Mouse (Mus musculus): ENCODE data around the gene Tex10. TPM values are rescaled to one million over a fixed set of nuclear protein-coding genes. Genes with fewer than 3 reads are reported as not detected.
"Not testable (repeated sequence)": the region's sequence is repeated elsewhere in the genome, so short reads cannot be mapped to it uniquely, and the experiment has no call there.

The Tex10 gene
- total RNA-seq, 2 experiments from 2014 or later, result 4.5 to 19.3 TPM

GRCm38 (mm10) chr4:48407350-48408039 is 65.8 kb downstream of the Tex10 start:
- ATAC-seq (replicated peaks; ENCODE audit: low FRiP score, poor library complexity, severe bottlenecking), result no peak

GRCm38 (mm10) chr4:48405724-48406491 is 67.4 kb downstream of the Tex10 start:
- not testable (repeated sequence) for ATAC-seq (replicated peaks; ENCODE audit: low FRiP score, poor library complexity, severe bottlenecking)

GRCm38 (mm10) chr4:48403066-48403640 is 70.1 kb downstream of the Tex10 start:
- no peak for ATAC-seq (replicated peaks; ENCODE audit: low FRiP score, poor library complexity, severe bottlenecking)

GRCm38 (mm10) chr4:48396949-48397348 is 76.3 kb downstream of the Tex10 start:
- ATAC-seq (replicated peaks; ENCODE audit: low FRiP score, poor library complexity, severe bottlenecking), result no peak

- no peak for ATAC-seq (replicated peaks; ENCODE audit: low FRiP score, poor library complexity, severe bottlenecking)
These were observed 90.8 kb downstream of the Tex10 start for GRCm38 (mm10) chr4:48382506-48382905.

- ATAC-seq (replicated peaks; ENCODE audit: low FRiP score, poor library complexity, severe bottlenecking), result no peak
These were observed 92.3 kb downstream of the Tex10 start for GRCm38 (mm10) chr4:48380940-48381339.

Other genes with a start within 250 kb of the Tex10 start
- gene Erp44, start 193.9 kb downstream of the Tex10 start, total RNA-seq (2015; ENCODE audit: low replicate concordance), result 22.0 and 43.6 TPM in 2 replicates
- 38.0 and 38.1 TPM in 2 replicates for gene Erp44, start 193.9 kb downstream of the Tex10 start, total RNA-seq (2017; ENCODE audit: low replicate concordance)
- gene Invs, start 193.7 kb downstream of the Tex10 start, total RNA-seq (2015; ENCODE audit: low replicate concordance), result 0.72 and 2.1 TPM in 2 replicates
- gene Invs, start 193.7 kb downstream of the Tex10 start, total RNA-seq (2017; ENCODE audit: low replicate concordance), result 0.98 and 2.7 TPM in 2 replicates
- gene Msantd3, start 66.5 kb upstream of the Tex10 start, total RNA-seq (2015; ENCODE audit: low replicate concordance), result 8.6 and 17.2 TPM in 2 replicates
- 4.2 and 6.3 TPM in 2 replicates for gene Msantd3, start 66.5 kb upstream of the Tex10 start, total RNA-seq (2017; ENCODE audit: low replicate concordance)
- gene Tmeff1, start 111.7 kb upstream of the Tex10 start, total RNA-seq (2015; ENCODE audit: low replicate concordance), result not detected in 2 replicates
- not detected in 2 replicates for gene Tmeff1, start 111.7 kb upstream of the Tex10 start, total RNA-seq (2017; ENCODE audit: low replicate concordance)
- not detected in 2 replicates for gene Cavin4, start 190.1 kb upstream of the Tex10 start, total RNA-seq (2015; ENCODE audit: low replicate concordance)
- not detected in 2 replicates for gene Cavin4, start 190.1 kb upstream of the Tex10 start, total RNA-seq (2017; ENCODE audit: low replicate concordance)

All from erythroid progenitor cell, adult 5-6 weeks (primary cell).